Mouse (Mus musculus) frontal cortex, postnatal 14 days (tissue): Measurements from ENCODE around the gene Tnpo1.

ENCODE experiments used
- DNase-seq, 2 experiments: peaks; one replicate each; pipeline ENCODE4 v3.0.0; 2022; ENCODE audit warnings: low spot score in 2 of 2

The Tnpo1 gene

DNA sequence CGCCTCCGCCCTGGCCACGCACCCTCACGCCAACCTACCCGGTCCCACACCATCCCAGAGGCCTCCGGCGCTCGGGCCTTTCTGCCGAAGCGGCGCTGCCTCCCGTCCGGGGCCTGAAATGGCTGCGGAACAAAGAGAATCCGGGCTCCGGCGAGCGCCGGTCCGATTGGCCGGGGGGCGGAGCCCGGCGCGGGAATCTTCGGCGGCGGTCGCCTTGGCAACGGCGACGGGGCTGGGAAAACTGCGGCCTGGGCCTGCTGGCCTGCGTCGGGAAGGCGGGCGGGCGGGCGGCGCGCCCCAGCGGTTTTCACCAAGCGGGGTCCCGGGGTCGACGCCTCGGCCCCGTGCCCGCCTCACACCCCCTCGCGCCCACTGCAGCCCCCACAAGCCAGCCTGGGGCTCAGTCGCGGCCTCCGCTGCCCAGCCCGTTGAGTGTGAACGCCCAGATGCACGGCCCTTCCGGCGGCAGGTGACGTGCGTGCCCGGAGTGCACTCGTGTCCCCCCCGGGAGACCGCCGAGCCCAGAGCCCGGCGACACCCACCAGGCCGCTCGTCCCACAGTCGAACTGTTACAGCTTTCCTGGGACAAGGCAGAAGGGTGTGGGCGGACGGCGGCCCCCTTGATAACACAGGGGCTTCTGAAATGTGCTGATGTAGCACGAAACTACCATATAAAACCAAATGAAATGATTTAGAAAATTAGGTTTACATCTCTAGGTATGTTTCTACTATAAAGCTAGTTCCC lies at the start of gene Tnpo1:
TSS of gene Tnpo1 (minus strand) at position 172 of the 745 bp plus-strand sequence.
- peak; percentile 82 to 89 for DNase-seq

DNA sequence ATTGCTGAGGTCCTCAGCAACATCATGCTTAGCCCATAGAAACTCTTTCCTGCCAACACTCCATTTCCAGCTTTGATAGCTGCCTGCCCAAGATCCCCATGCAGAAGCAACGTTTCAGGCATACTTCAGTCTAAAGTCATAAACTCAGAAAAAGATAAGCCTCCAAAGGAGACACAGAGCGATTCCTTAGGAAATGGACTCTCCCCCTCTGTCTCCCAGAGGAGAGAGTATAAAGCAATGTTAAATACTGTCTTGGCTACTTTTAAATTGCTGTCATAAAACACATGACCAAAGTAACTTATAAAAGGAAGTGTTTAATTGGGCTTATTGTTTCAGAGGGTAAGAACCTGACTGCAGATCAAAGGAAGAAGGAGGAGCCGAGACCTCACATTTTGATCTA lies 45.9 kb upstream of the Tnpo1 start:
- DNase-seq: no peak

DNA sequence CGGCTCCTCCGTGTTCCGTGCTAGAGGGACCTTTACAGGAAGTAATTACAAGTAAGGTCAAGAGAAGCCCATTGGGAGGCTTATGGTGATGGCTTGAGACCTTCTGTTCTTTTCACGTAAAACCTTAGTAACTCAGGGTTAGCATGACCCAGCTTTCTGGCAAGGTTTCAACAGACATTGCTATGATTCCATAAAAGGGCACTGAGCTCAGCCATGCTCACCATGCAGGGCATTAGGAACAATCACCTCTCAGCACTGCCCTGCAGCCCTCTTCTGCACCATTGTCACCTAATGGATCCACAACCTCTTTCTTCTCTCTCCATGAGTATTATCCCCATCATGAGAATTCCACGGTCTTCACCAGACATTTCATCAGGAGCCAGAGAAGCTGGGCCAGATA lies 45.5 kb upstream of the Tnpo1 start:
- DNase-seq: no peak

DNA sequence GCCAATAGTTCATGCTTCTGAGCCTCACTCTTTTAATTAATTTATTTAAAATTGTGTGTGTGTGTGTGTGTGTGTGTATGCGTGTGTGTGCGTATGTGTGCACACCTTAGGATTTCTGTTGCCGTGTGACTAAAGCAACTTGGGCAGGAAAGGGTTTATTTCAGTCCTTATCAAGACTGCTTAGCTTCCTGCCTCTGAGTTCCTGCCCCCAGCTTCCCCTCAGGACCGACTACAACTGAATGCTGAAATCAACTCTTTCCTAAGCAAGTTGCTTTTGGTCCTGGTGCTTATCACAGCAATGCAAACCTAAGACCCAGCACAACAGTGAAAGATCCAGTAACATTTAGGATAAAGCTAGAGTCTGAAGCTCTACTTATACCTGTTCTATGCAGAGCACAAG lies 42.3 kb upstream of the Tnpo1 start:
- DNase-seq: no peak

DNA sequence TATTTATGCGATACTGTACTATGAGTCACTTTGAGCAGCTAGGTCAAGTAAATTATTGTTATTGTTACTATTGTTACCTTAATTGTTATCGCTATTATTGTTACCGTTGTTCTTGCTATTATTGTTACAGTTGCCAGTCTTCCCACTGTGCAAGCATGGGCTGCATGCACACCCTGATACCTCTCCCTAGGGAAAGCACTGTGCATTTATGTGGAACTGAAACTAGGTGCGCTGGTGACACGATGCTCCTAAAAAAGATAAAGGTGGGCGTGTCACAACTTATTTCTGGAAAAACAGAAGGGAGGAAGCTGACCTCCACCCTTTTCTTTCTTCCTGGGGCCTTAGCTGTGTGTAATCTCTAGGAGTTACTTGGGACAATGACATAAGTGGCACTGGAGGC lies 41.8 kb upstream of the Tnpo1 start:
- no peak for DNase-seq

DNA sequence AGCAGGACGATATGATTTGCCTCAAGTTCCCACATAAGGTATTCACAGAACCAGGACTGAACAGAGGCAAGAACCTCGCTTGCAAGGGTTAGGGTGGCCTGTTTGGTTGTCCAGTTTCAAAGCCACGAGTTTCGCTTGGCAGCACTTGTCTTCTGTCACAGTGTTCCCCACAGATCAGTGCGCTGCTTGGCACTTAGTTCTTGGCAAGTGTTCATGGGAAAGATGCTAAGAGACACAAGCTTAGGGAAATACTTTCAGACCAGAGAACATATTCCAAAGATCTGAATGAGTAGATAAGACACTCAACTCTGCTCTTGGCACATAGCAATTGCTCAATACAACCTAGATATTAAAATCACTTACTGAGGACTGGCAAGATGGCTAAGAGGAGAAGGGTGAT lies 40.4 kb upstream of the Tnpo1 start:
- DNase-seq: no peak

DNA sequence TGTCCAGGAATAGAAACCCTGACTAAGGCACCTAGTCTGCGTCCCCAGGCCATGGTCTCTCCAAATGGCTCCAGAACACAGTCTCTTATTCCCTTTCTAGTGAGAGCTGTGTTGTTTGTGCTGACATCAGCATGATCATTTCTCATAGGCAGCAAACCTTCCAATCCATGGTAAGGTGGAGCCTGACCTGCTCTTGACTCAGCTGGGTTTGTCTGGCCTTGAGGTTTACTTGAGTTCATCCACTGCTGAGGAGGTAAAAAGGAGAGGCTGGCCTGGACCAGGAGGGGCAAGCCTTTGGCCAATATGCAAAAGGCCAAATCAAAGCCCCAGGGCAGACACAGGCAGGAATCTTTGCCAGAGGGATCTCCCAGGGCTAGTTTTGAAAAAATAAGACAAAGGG lies 37.4 kb upstream of the Tnpo1 start:
- DNase-seq: no peak

DNA sequence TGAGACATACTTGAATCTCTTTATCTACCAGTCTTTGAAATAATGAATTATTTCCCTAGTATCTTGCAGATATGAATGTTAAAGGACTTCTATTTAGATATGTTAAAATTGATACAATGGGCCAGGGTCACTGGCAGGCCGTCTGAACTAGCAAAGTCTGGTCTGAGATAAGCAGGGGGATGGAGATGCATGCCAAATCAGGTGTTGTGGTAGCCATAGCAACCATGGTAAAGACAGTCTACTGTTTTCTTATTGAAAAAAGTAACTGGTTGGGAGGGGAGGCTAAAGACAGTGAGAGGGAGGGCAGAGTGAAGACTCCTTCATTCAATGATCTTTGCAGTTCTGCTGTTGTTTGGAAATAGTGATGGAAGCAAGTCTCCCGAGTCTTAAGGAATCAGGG lies 32.0 kb upstream of the Tnpo1 start:
- DNase-seq: no peak

DNA sequence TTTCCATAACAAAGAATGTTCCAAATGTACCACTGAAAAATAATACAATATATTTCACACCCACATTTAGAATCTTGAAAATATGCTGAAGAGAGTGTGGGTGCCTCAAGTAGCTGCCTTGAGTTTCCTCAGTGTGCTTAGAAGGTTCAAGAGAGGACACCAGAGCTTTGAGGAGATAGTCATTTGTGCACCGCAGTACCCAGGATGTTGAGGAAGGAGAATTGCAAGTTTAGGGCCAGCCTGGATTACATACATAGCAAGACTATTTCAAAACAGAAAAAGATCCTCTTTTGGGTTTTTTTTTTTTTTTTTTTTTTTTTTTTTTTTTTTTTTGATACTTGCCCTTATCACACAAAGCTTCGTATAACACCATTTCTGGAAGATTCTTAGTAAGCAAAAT lies 30.0 kb upstream of the Tnpo1 start:
- DNase-seq: no peak

DNA sequence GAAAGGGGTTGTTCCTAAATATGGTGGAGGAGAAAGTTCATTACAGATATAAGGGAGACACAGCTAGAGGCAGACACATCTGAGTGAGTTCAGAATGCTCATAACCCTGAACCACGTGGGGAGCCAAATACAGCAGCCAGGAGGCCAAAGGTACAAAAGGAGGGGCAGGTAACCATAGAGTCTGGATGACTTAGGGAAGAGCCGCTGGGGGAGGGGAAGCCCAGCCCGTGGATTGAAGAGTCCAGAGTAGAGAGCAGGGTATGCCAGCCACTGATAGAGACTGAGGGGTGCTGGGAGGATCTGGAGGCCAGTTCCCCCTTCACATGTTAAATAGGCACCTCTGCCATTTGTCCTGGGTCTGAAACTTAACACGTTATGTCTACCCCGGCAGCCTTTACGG lies 29.5 kb upstream of the Tnpo1 start:
- DNase-seq: no peak

DNA sequence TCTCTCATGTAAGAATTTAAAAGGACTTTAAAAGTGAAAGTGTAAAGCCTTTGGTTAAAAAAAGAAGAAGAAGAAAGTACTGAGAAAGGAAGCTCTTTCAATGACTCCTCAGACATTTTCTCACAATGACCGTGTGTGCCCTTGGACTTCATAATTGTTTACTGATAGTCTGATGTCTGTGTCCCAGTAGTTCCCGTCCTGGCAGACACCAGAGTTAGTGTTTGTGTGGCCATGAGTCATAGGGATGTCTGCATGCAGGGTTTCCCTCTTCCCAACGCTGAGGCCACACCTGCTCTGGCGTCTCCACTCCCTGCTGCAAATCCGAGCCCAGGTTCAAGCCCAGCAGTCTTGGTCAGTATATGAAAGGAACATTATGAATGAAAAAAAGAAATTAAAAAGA lies 29.0 kb upstream of the Tnpo1 start:
- no peak for DNase-seq

DNA sequence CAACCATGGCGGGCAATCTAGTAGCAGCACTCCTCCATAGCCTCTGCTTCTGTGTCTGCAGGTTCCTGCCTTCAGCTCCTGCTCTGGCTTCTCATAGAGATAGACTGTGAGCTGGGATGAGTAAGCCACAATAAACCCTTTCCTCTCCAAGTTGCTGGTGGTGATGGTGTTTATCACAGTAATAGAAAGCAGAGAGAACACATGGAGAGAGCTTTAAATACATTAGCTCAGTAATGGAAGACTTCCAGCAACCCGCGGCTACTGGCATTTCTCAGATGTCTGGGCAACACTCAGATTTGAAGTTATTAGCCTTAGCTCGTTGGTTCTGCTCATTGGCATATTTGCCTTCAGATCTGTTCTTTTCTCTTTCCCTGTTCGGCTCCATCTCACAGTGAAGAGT lies 27.6 kb upstream of the Tnpo1 start:
- DNase-seq: peak in 1 of 2 experiments; percentile 17

DNA sequence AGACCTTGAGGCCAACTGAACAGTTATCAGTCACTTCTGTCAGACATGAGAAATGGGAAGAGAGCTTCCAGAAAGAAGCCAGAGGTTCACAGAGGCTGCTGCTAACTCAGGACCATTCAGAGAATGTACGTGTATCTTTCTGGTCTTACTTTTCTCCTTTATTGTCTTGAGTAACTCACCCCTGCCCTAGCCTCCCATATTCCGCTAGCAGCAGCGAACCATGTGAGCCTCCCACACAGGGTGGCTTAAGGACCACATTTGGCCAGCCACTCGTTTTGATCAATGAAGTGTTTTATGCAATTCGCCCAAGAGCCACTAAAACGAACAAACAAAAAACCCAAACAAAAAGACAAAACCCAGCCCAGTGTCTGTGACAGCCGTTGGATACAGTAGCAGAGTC lies 25.8 kb upstream of the Tnpo1 start:
- no peak for DNase-seq

DNA sequence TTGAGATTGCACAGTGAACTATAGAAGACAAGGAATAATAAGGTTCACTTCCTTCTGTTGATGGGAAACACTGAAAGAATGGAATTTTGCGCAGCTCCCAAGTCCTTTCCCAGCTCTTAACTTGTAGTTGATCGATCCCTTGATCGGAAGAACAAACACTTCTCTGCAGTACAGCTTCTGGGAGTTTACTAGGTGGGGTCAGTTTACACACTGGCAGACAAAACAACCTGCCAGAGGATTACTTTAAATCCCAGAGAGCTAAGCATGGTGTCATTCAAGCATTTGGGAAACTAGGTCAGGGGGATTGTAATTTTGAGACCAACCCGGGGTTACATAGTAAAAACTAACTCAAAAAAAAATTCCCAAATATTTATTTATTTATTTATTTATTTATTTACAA lies 22.0 kb upstream of the Tnpo1 start:
- DNase-seq: no peak

DNA sequence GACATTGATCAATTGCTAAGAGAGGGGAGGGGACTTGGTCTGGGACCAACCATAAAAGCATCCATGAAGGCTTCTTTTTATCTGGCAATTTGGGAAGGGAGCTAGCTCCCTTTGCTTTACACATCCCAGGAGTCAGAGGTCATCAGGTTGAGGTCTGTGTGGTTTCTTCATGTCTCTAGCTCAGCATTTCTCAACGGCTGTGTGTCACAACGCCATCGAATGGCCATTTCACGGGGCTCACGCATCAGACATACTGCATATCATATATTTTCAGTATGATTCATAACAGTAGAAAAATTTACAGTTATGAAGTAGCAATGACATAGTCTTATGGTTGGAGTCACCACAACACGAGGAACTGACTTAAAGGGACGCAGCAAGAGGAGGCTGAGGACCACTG lies 20.2 kb upstream of the Tnpo1 start:
- DNase-seq: no peak

DNA sequence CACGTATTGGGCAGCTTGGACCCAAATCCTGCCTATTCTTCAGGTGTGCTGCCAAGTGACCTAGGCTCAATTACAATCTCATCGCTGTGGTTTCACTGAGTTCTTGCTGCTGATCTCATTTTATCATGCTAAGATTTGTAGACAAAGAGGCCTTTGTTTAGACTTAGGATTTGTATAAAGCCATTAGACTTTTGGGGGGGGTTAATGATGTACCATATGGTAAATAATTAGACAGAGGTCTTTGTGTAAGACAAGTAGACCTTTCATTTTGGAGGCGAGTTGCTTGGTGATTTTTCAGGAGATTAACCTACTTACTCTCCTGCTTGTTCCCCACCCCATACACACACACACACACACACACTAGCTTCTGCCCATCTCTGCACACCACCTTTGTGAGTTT lies 19.7 kb upstream of the Tnpo1 start:
- no peak for DNase-seq

DNA sequence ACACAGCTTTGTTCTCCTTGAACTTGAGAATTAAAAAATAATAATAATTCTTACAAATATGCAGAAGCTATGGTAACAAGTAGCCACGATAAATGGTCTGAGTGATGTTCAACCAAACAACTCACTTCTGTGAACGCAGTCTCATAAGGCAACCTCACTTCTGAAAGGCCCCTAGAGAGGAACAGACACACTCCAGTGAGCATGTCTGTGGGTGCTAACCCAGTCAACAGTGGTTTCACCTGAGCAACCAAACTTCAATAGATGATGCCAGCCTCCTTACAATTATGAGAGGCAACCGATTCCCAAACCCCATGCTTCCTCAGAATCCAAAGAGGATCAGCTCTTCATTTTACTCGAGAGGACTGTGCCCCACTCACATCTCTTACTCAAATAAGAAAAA lies 19.2 kb upstream of the Tnpo1 start:
- no peak for DNase-seq

DNA sequence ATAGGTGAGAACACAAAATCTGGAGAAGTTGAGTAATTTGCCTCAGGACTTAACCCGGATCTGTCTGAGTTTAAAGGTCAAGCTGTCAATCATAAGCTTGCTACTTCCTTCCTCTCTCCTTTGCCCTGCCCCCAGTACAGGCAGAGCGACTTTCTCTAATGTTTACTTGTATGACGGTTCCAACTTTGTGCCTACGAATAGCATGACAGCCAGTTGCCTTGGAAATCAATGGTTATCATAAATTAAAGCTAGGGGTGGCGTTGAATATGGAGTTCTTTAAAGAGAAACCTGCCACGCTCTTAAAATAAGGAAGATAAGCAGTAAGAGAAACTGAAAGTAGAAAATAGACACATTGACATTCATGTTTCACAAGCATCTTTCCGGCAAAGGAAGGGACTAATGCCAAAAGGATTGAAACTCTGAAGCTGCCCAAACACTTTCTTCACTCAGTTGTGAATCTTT lies 18.5 kb upstream of the Tnpo1 start:
- DNase-seq: no peak

DNA sequence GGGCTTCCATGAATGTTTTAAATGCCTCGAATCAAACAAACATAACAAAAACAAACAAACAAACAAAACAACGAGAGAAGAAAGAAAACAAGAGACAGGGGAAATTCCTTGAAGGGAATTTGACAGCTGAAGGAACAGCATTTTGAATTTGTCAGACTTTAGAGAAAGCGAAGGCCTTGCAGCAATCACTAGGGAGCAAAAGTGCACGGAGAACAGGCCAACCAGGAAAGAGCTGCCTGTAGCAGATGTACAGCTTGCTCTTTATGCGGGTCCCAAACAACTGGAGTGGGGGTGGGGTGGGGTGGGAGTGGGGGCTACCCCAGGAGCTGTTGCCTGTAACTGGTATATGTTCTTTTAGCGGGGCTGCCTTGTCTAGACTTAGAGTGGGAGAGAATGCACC lies 16.2 kb upstream of the Tnpo1 start:
- DNase-seq: no peak

DNA sequence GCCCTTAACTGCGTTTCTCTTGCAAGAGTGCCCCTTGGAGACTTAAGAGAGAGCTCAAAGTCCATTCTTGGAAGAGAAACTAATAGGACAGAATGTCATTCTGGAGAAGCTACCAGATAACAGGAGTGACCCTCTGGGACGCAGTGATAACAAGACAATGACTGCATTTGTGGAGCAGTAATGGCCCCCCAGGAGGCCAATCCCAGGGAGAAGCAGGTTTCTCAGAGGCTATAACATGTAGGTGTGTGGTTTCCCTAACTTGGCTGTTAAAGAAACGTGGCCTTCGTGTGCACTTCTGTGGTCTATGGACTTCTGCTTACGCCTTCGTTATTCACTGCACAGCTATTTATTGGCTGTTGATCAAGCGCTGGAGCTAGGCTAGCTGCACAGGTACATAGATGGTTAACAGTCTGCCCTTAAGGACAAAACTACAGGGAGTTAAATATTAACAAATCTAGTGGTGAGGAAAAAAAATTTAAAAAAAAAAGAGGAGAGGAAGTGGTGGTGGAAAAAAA lies 15.7 kb upstream of the Tnpo1 start:
- no peak for DNase-seq

DNA sequence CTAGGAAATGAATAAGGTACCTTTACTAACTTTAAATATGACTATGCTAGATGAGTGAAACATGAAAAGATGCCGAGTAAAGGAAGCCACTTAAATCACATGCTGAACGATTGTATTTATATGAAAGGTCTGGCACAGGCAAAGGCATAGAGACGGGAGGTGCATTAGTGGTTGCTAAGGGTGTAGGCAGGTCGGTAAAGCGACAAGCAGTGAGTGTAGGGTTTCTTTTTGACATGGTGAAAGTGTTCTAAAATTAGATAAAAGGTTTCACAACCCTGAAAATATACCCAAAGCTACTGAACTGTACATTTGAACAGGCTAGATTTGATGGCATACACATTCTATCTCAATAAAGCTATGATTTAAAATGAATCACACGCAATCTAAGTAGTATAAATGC lies 10.9 kb upstream of the Tnpo1 start:
- no peak for DNase-seq

DNA sequence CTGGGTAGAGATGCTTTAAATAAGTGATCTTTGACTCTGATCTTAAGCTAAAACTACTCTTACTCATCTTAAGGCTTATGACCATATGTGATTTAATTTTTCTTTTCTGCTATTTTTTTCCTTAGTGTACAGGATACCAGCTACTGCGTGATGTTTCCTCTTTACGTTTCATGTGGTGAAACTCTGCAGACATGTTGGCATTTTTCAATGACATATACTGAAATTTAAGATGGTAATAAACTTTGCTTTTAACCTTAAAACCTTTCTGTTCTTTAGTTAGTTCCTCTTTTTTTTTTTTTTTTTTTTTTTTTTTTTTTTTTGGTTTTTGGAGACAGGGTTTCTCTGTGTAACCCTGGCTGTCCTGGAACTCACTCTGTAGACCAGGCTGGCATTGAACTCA lies 2.7 kb upstream of the Tnpo1 start:
- no peak for DNase-seq

DNA sequence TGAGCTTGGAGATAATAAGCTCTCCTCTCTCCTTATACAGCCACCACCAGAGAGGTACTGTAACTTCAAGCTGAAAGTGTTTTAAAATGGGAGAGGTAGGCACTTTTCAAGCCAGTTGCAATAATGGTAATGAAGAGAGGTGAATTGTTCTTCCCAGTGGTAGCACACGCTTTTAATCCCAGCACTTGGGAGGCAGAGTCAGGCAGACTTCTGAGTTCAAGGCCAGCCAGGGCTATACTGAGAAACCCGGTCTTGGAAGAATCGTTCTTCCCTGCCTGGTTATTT lies 716 bp upstream of the Tnpo1 start:
- DNase-seq: no peak

DNA sequence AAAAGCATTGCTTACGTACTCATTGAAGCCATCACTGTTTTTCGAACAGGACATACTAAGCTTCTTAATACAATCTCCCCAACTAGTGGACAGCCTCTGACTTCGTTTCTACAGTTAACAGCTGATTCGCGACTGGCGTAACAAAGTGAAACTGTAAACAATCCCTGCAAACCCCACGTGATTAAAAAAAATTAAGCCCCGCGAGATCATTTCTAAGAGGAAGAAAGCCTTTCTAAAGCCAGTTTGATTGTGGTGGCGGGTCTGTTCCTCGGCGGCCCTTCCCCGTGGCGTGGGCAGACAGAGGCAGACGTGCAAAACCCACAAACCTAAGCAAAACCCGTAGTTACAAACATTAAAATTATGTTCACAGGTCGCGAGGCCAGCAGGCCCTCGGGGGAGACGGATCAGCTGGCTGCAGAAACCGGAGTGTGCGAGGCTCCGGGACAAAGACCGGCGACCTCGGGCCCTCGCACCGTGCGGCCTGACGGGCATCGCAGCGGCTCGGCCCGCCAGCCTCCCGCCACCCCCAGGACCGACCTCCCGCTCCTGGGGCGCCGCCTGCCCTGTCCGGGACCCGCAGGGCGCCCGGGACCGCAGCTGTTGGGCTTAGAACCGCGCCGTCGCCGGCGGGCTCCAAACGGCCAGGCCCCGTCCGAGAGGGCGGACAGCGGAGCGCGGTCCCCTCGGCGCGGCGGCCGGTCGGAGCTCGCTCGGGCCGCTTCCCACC lies 535 bp downstream of the Tnpo1 start:
- DNase-seq: peak; percentile 25 to 38
